Mouse (Mus musculus) frontal cortex, adult (tissue): ENCODE measurements at regions not wholly inside any gene's neighbourhood (a gene's known extent, or its start where the extent isn't known, plus 50 kb on each side); places are given as distances from the start of the nearest gene placed in this dataset.

Source experiments
- ATAC-seq: cut with Nextera tagmentation; 2 replicates; pipeline ENCODE4 v1.9.2; 2017; ENCODE audit warnings: mild to moderate bottlenecking, moderate library complexity, mixed read lengths; ENCODE audit not compliant: low TSS enrichment

GRCm38 (mm10) chr10:43634371-43635080, 56.4 kb downstream of the Cd24a start:
- ATAC-seq = no peak

- ATAC-seq = no peak
Measured at GRCm38 (mm10) chr10:43641169-43641945, 63.3 kb downstream of the Cd24a start.

GRCm38 (mm10) chr10:43646326-43646725, 68.2 kb downstream of the Cd24a start:
- ATAC-seq = no peak

- no peak for ATAC-seq
Measured at GRCm38 (mm10) chr10:43646965-43647364, 68.9 kb downstream of the Cd24a start.

GRCm38 (mm10) chr10:43648186-43648585, 70.1 kb downstream of the Cd24a start:
- ATAC-seq = no peak

- no peak for ATAC-seq
Measured at GRCm38 (mm10) chr10:43648815-43649447, 70.8 kb downstream of the Cd24a start.

- no peak for ATAC-seq
Measured at GRCm38 (mm10) chr10:43650449-43650848, 72.4 kb downstream of the Cd24a start.

- ATAC-seq = no peak
Measured at GRCm38 (mm10) chr10:43651505-43651904, 73.4 kb downstream of the Cd24a start.

- ATAC-seq = no peak
Measured at GRCm38 (mm10) chr10:43651915-43652314, 73.8 kb downstream of the Cd24a start.

GRCm38 (mm10) chr10:43655082-43655671, 77.1 kb downstream of the Cd24a start:
- ATAC-seq = no peak

GRCm38 (mm10) chr10:43655680-43656079, 77.6 kb downstream of the Cd24a start:
- ATAC-seq = no peak

- ATAC-seq = no peak
Measured at GRCm38 (mm10) chr10:43656207-43656606, 78.1 kb downstream of the Cd24a start.

GRCm38 (mm10) chr10:43657501-43658225, 79.6 kb downstream of the Cd24a start:
- peak; percentile 38; the same call in 1 of the 2 replicates for ATAC-seq

GRCm38 (mm10) chr10:43658226-43658593, 80.1 kb downstream of the Cd24a start:
- ATAC-seq = no peak

- ATAC-seq = no peak
Measured at GRCm38 (mm10) chr10:43664844-43665243, 86.8 kb downstream of the Cd24a start.

- no peak for ATAC-seq
Measured at GRCm38 (mm10) chr10:43666262-43667085, 88.4 kb downstream of the Cd24a start.

GRCm38 (mm10) chr10:43667086-43667690, 89.1 kb downstream of the Cd24a start:
- ATAC-seq = peak; percentile 48

- peak; percentile 60 for ATAC-seq
Measured at GRCm38 (mm10) chr10:43667732-43668247, 89.7 kb downstream of the Cd24a start.

- 0 out of 2 replicates have a peak, but pooled peaks have one; percentile 28 for ATAC-seq
Measured at GRCm38 (mm10) chr10:43669471-43669870, 91.4 kb downstream of the Cd24a start.

- ATAC-seq = no peak
Measured at GRCm38 (mm10) chr10:43670745-43671144, 92.7 kb downstream of the Cd24a start.
